Mouse (Mus musculus) heart, embryonic 14.5 days (tissue): ENCODE results near the gene Cntn5. TPM values are rescaled to one million over a fixed set of nuclear protein-coding genes. Genes with fewer than 3 reads are reported as not detected.

Experiments
- ATAC-seq: fragments of 200-750 bp; cut with Nextera tagmentation; 2 replicates; pipeline ENCODE4 v1.8.0; 2017; ENCODE audit warnings: low read depth, moderate TSS enrichment; ENCODE audit not compliant: insufficient number of reproducible peaks, insufficient read depth, low FRiP score
- H3K27ac ChIP-seq, 2 experiments: fragments of 200-500 bp in 1 of 2; fragments of 300-500 bp in 1 of 2; sonication (generic) in 1 of 2; replicated peaks in 1 of 2; 2 replicates each; pipeline ENCODE4 v1.5.1; 2012 to 2014; ENCODE audit warnings: low read depth in 2 of 2, low read length in 2 of 2, control low read depth in 1 of 2, mild to moderate bottlenecking in 1 of 2, mixed read lengths in 1 of 2; ENCODE audit not compliant: control insufficient read depth in 1 of 2, insufficient read depth in 1 of 2
- H3K27me3 ChIP-seq: fragments of 300-500 bp; sonication (generic); 2 replicates; pipeline ENCODE4 v1.6.1; 2014; ENCODE audit warnings: mild to moderate bottlenecking, low read length, control low read depth; ENCODE audit not compliant: control insufficient read depth, insufficient read depth
- H3K36me3 ChIP-seq: fragments of 300-500 bp; sonication (generic); 2 replicates; pipeline ENCODE4 v1.6.1; 2014; ENCODE audit warnings: mild to moderate bottlenecking, control low read depth, low read length, mixed read lengths; ENCODE audit not compliant: control insufficient read depth, insufficient read depth
- H3K4me1 ChIP-seq, 2 experiments: fragments of 200-500 bp in 1 of 2; fragments of 300-500 bp in 1 of 2; sonication (generic) in 1 of 2; 2 replicates each; pipeline ENCODE4 v1.6.1; 2012 to 2014; ENCODE audit warnings: low read length in 2 of 2, control low read depth in 1 of 2, mixed read lengths in 1 of 2; ENCODE audit not compliant: control insufficient read depth in 2 of 2, insufficient read depth in 2 of 2
- H3K4me2 ChIP-seq: fragments of 300-500 bp; sonication (generic); 2 replicates; pipeline ENCODE4 v1.6.1; 2014; ENCODE audit warnings: mild to moderate bottlenecking, low read length
- H3K4me3 ChIP-seq, 2 experiments: fragments of 200-500 bp in 1 of 2; fragments of 300-500 bp in 1 of 2; sonication (generic) in 1 of 2; 2 replicates each; pipeline ENCODE4 v1.5.1; 2012 to 2014; ENCODE audit warnings: low read length in 2 of 2, mild to moderate bottlenecking in 2 of 2, control low read depth in 1 of 2, low read depth in 1 of 2, moderate library complexity in 1 of 2; ENCODE audit not compliant: control insufficient read depth in 1 of 2, insufficient read depth in 1 of 2
- H3K9ac ChIP-seq: fragments of 300-500 bp; sonication (generic); 2 replicates; pipeline ENCODE4 v1.6.1; 2014; ENCODE audit warnings: mild to moderate bottlenecking, low read length
- H3K9me3 ChIP-seq: fragments of 300-500 bp; sonication (generic); 2 replicates; pipeline ENCODE4 v1.6.1; 2016; ENCODE audit warnings: low read length, control low read depth; ENCODE audit not compliant: control insufficient read depth
- WGBS: fragments of 180-500 bp; shearing (Covaris S2); extraction: QIAGEN DNeasy Blood & Tissue Kit; methylation state at CpG from one replicate; pipeline ENCODE4 v1.1.7; 2014; 5-methylcytosine and 5-hydroxymethylcytosine counted together
- polyA plus RNA-seq: library from polyadenylated mRNA; unstranded; fragments of >200 nt; fragmentation: Nextera tagmentation; extraction: Ambion mirVana; gene quantifications from 2 replicates; pipeline ENCODE4 v1.2.1, GENCODE M21; 2014

Gene Cntn5
- polyA plus RNA-seq, 1 experiment from 2014 or later: 0.65 TPM

DNA sequence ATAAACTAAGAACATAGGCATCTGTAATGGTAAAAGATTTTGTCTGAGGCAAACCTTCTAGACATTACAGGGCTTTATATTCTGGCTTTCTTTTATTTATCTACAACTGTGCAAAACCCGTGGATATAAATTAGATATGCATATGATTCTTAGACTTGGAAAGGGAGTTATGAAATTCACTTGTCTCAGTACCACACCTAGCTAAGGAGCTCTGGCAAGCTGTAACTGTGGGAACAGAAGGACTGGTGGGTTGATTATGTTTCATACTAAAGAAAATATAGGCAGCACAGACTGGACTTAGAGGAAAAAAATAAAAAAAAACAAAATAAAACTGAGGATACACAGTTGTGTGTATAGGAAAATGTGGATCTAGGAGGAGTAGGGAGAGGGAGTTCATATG, 1084.6 kb downstream of the Cntn5 start:
- H3K4me2 ChIP-seq: no peak overlapping the region
- H3K27me3 ChIP-seq: no peaks in the 10 kb centered on the region
- H3K9ac ChIP-seq: no peak overlapping the region
- no peak overlapping the region for H3K4me3 ChIP-seq
- H3K27ac ChIP-seq: no peak overlapping the region
- no peaks in the 10 kb centered on the region for H3K9me3 ChIP-seq
- no peak for ATAC-seq
- no peaks in the 10 kb centered on the region for H3K4me1 ChIP-seq
- 69% methylated on average over 1 of the region's 1 CpGs for WGBS
- no peaks in the 10 kb centered on the region for H3K36me3 ChIP-seq

- Histone ChIP-seq H3K36me3 (no peaks in the 10 kb centered on the region), H3K9me3 (no peaks in the 10 kb centered on the region), H3K4me1 (no peaks in the 10 kb centered on the region), H3K27me3 (no peaks in the 10 kb centered on the region), H3K4me3 (no peak overlapping the region), H3K27ac (no peak overlapping the region), H3K9ac (no peak overlapping the region), H3K4me2 (no peak overlapping the region)
- ATAC-seq: no peak
- WGBS: 76% methylated on average over 2 of the region's 2 CpGs
Observed at GRCm38 (mm10) chr9:9817477-9817876, 1087.1 kb downstream of the Cntn5 start.

GRCm38 (mm10) chr9:9799546-9799945, 1105.0 kb downstream of the Cntn5 start:
- no peak overlapping the region for H3K27ac ChIP-seq
- 70% methylated on average over 2 of the region's 2 CpGs for WGBS
- H3K4me3 ChIP-seq: no peak overlapping the region
- no peak overlapping the region for H3K4me2 ChIP-seq
- H3K4me1 ChIP-seq: no peaks in the 10 kb centered on the region
- no peak overlapping the region for H3K9ac ChIP-seq
- H3K27me3 ChIP-seq: no peaks in the 10 kb centered on the region
- no peaks in the 10 kb centered on the region for H3K9me3 ChIP-seq
- no peak for ATAC-seq
- H3K36me3 ChIP-seq: no peaks in the 10 kb centered on the region

GRCm38 (mm10) chr9:9783680-9784079, 1120.9 kb downstream of the Cntn5 start:
- no peak for ATAC-seq
- WGBS: 59% methylated on average over 3 of the region's 3 CpGs
- no peaks in the 10 kb centered on the region for H3K27me3 ChIP-seq
- H3K9me3 ChIP-seq: no peaks in the 10 kb centered on the region
- no peaks in the 10 kb centered on the region for H3K4me1 ChIP-seq
- H3K4me2 ChIP-seq: no peak overlapping the region
- no peaks in the 10 kb centered on the region for H3K36me3 ChIP-seq
- H3K4me3 ChIP-seq: no peak overlapping the region
- H3K9ac ChIP-seq: no peak overlapping the region
- no peak overlapping the region for H3K27ac ChIP-seq

DNA sequence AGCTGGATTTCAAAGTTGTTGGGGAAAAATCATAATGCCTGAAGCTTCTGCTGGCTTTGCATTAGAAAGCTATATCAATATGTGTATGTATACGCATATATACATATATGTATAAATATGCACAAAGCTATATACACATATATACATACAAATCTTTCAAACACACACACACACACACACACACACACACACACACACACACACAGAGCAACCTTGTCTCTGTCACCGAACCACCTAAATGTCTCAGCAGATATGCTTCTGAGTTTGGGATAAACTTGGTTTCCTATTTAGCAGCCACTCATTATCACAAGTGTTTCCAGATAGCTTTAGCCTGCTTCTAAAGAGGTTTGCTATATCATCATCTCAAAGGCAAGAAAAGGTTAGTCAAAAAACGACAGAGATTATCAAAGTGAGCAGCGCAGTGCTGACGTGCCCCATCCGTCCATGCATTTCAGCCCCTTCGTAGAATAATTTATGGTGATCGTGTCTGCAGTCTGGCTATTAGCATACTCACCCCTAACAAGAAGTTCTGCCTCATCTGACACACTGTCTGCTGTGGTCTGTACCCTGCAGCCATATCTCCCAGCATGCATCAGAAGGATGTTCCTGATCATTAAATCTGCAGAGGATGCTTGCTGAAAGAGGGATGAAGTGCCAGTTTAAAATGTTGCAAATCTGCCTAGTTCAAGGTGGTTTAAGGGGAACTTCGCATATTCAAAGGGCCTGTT, 1123.3 kb downstream of the Cntn5 start:
- ATAC-seq: no peak

GRCm38 (mm10) chr9:9779646-9780045, 1124.9 kb downstream of the Cntn5 start:
- Histone ChIP-seq H3K36me3 (no peaks in the 10 kb centered on the region), H3K27me3 (no peaks in the 10 kb centered on the region), H3K9me3 (no peaks in the 10 kb centered on the region), H3K27ac (no peak overlapping the region), H3K4me2 (no peak overlapping the region), H3K4me3 (no peak overlapping the region), H3K9ac (no peak overlapping the region), H3K4me1 (no peaks in the 10 kb centered on the region)
- no peak for ATAC-seq
- WGBS: 61% methylated on average over 3 of the region's 3 CpGs

More for the DNA sequence above, 1123.3 kb downstream of the Cntn5 start:
- 46% methylated on average over 9 of the region's 9 CpGs for WGBS
- Histone ChIP-seq H3K9me3 (no peaks in the 10 kb centered on the region), H3K27me3 (no peaks in the 10 kb centered on the region), H3K4me1 (no peaks in the 10 kb centered on the region), H3K36me3 (no peaks in the 10 kb centered on the region), H3K27ac (no peak overlapping the region), H3K9ac (no peak overlapping the region), H3K4me3 (no peak overlapping the region), H3K4me2 (no peak overlapping the region)

DNA sequence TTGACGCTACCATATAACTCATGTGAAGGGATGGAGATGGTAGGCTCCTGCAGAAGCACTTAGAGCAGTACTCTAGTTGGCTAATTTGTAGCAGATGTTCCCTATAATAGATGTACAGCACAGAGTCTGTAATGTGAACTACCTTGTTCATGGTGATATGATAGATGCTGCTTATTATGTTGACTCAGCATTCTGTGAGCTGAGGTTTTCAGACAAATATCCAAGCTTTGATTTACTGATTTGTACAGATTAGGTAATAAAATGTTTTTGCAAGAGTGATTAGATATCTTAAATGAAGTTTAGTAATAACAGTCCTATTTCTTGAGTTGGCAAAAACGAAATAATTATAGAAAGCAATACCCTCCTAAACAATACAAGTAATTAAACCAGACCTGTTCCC, 1133.8 kb downstream of the Cntn5 start:
- H3K9ac ChIP-seq: no peak overlapping the region

DNA sequence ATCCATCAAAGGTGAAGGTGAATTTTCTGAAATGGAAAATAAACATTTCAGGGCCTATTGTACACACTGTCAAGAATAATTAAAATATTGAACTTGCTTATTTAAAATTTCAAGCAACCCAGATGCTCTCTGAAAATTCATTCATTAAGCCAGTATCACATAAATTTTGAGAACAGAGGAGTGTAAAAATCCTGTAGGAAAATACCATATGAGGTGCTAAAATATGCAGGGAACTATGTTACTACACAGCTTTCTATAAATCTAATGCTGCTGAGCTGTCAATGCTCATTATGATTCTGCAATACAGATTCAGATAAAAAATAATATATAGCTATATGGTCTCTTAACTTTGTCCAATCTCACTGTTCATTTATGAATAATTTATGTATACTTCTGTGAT, 1134.9 kb downstream of the Cntn5 start:
- Histone ChIP-seq H3K4me3 (no peak overlapping the region), H3K9ac (no peak overlapping the region), H3K9me3 (no peaks in the 10 kb centered on the region), H3K4me2 (no peak overlapping the region), H3K27ac (no peak overlapping the region), H3K36me3 (no peaks in the 10 kb centered on the region), H3K4me1 (no peaks in the 10 kb centered on the region), H3K27me3 (no peaks in the 10 kb centered on the region)
- no peak for ATAC-seq

More for the DNA sequence above, 1133.8 kb downstream of the Cntn5 start:
- no peak overlapping the region for H3K27ac ChIP-seq
- ATAC-seq: no peak
- H3K4me2 ChIP-seq: no peak overlapping the region
- H3K36me3 ChIP-seq: no peaks in the 10 kb centered on the region
- no peaks in the 10 kb centered on the region for H3K9me3 ChIP-seq
- no peaks in the 10 kb centered on the region for H3K27me3 ChIP-seq
- H3K4me3 ChIP-seq: no peak overlapping the region
- 70% methylated on average over 2 of the region's 2 CpGs for WGBS
- no peaks in the 10 kb centered on the region for H3K4me1 ChIP-seq
